Mouse (Mus musculus) heart, embryonic 15.5 days (tissue): ENCODE measurements around the gene Fcrl6. TPM values are rescaled to one million over a fixed set of nuclear protein-coding genes. Genes with fewer than 3 reads are reported as not detected.

Experiments used
- ATAC-seq: fragments of 200-750 bp; cut with Nextera tagmentation; replicated peaks from 2 replicates; pipeline ENCODE4 v1.8.0; 2017; ENCODE audit warnings: low read depth, moderate TSS enrichment; ENCODE audit not compliant: insufficient number of reproducible peaks, insufficient read depth, low FRiP score
- H3K27ac ChIP-seq: fragments of 300-500 bp; sonication (generic); 2 replicates; pipeline ENCODE4 v1.5.1; 2015; ENCODE audit warnings: mild to moderate bottlenecking, inconsistent platforms
- H3K27me3 ChIP-seq: fragments of 300-500 bp; sonication (generic); 2 replicates; pipeline ENCODE4 v1.6.1; 2015; ENCODE audit warnings: inconsistent platforms
- H3K36me3 ChIP-seq: fragments of 300-500 bp; sonication (generic); 2 replicates; pipeline ENCODE4 v1.6.1; 2015; ENCODE audit warnings: mild to moderate bottlenecking, inconsistent platforms
- H3K4me1 ChIP-seq: fragments of 300-500 bp; sonication (generic); replicated peaks from 2 replicates; pipeline ENCODE4 v1.6.1; 2015; ENCODE audit warnings: inconsistent platforms
- H3K4me2 ChIP-seq: fragments of 300-500 bp; sonication (generic); 2 replicates; pipeline ENCODE4 v1.6.1; 2015; ENCODE audit warnings: inconsistent platforms, mild to moderate bottlenecking, moderate library complexity
- H3K4me3 ChIP-seq: fragments of 300-500 bp; sonication (generic); 2 replicates; pipeline ENCODE4 v1.5.1; 2015; ENCODE audit warnings: mild to moderate bottlenecking, inconsistent platforms
- H3K9ac ChIP-seq: fragments of 300-500 bp; sonication (generic); 2 replicates; pipeline ENCODE4 v1.6.1; 2015; ENCODE audit warnings: mild to moderate bottlenecking, inconsistent platforms
- H3K9me3 ChIP-seq: fragments of 300-500 bp; sonication (generic); replicated peaks from 2 replicates; pipeline ENCODE4 v1.6.1; 2016; ENCODE audit warnings: inconsistent platforms
- WGBS: fragments of 180-500 bp; shearing (Covaris S2); methylation state at CpG from one replicate; pipeline ENCODE4 v1.1.7; 2015; ENCODE audit warnings: mixed read lengths; 5-methylcytosine and 5-hydroxymethylcytosine counted together
- polyA plus RNA-seq: library from polyadenylated mRNA; unstranded; fragments of >200 nt; fragmentation: Nextera tagmentation; extraction: Ambion mirVana; gene quantifications from 2 replicates; pipeline ENCODE4 v1.2.1, GENCODE M21; 2015

Fcrl6 gene
- polyA plus RNA-seq, 1 experiment from 2014 or later: not detected

DNA sequence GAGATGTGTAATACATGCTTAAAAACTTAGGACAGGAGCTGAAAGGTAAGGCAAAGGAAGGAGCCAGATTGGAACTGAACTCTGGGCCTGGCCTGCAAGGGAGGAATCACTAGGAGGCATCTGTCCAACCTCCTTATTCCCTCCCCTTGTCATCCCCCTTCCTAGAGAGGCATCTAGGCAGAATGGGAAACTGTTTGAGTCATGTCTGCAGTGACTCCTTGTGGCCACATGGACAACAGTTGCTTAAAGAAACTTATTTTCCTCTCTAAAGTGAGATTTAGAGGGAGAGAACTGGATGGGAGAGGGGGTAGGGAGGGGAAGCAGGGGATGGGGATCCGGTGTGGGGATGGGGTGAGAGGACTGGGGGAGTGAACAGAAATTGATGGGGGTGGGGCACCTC is 10.4 kb upstream of the Fcrl6 start:
- Histone ChIP-seq H3K4me3 (no peak overlapping the region), H3K36me3 (no peaks in the 10 kb centered on the region), H3K9me3 (no peaks in the 10 kb centered on the region), H3K27me3 (0 out of 2 replicates have a peak, but pooled peaks cover 3% of the 10 kb centered on the region), H3K4me1 (peaks cover 5% of the 10 kb centered on the region; the same call in 1 of the 2 replicates), H3K4me2 (no peak overlapping the region), H3K27ac (no peak overlapping the region), H3K9ac (no peak overlapping the region)
- ATAC-seq: no peak
- WGBS: 65% methylated on average over 1 of the region's 1 CpGs

DNA sequence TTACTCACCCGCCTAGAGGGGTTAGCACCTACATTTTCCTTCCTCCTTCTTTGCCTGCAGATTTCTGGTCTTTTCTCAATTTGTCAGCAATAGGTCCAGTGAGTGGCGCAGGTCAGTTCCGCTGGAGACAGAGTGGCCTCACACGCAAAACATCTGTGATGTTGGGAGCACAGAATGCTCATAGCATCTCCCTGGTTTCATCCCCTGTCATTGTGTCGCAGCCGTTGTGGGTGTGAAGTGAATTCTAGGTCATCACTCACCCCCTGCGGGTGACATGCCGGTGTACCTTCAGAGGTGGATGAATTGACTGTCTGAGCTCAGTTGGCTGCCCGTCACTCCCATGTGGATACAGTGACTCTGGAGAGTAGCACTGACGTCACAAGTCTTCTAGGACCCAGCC is 9.0 kb upstream of the Fcrl6 start:
- no peak overlapping the region for H3K4me3 ChIP-seq
- H3K4me1 ChIP-seq: no peaks in the 10 kb centered on the region
- no peaks in the 10 kb centered on the region for H3K9me3 ChIP-seq
- no peak for ATAC-seq
- 68% methylated on average over 10 of the region's 10 CpGs for WGBS
- no peak overlapping the region for H3K4me2 ChIP-seq
- no peak overlapping the region for H3K9ac ChIP-seq
- 0 out of 2 replicates have a peak, but pooled peaks cover 3% of the 10 kb centered on the region for H3K27me3 ChIP-seq
- no peak overlapping the region for H3K27ac ChIP-seq
- no peaks in the 10 kb centered on the region for H3K36me3 ChIP-seq

DNA sequence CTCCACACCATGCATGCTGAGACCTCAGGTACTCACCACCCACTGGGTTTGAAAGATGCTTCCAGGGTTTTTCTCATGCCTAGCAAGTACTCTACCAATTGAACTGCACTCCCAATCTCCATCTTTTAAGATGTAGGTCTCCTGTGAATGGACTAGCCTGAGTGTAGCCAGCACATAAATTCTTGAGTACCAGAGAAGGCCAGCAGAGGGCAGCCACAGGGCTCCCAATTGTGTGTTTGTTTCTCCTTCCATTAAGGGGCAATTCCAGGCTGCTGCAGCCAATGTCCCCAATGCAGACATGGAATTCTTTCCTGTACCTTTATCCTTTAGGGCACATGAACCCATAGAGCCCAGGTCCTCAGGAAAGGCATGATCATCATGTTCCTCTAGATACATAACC is 7.9 kb downstream of the Fcrl6 start:
- no peak overlapping the region for H3K4me2 ChIP-seq
- H3K27me3 ChIP-seq: no peaks in the 10 kb centered on the region
- no peak overlapping the region for H3K27ac ChIP-seq
- no peak overlapping the region for H3K9ac ChIP-seq
- H3K9me3 ChIP-seq: no peaks in the 10 kb centered on the region
- ATAC-seq: no peak
- no peaks in the 10 kb centered on the region for H3K36me3 ChIP-seq
- no peak overlapping the region for H3K4me3 ChIP-seq
- H3K4me1 ChIP-seq: no peaks in the 10 kb centered on the region

DNA sequence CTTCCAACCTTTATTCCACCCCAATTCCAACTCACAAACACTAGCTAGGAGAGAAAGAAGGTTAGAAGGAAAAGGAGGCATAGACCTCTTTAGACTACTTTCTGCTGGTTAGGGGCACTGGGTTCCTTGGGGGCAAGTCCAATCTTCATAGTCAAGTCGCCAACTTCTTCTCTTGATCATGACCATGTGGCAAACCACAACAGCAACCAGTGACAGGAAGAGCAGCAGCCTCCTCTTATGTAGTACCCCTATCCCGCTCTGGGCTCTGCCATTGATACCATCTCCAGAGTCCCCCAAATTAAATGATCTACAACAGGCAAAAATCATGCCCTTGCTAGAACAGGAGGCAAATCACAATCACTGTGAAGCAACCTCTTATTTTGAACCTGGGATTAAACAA is 8.4 kb downstream of the Fcrl6 start:
- Histone ChIP-seq H3K9ac (no peak overlapping the region), H3K4me1 (no peaks in the 10 kb centered on the region), H3K4me3 (no peak overlapping the region), H3K27me3 (no peaks in the 10 kb centered on the region), H3K36me3 (no peaks in the 10 kb centered on the region), H3K4me2 (no peak overlapping the region), H3K27ac (no peak overlapping the region), H3K9me3 (no peaks in the 10 kb centered on the region)
- WGBS: 80% methylated on average over 2 of the region's 2 CpGs
- ATAC-seq: no peak

DNA sequence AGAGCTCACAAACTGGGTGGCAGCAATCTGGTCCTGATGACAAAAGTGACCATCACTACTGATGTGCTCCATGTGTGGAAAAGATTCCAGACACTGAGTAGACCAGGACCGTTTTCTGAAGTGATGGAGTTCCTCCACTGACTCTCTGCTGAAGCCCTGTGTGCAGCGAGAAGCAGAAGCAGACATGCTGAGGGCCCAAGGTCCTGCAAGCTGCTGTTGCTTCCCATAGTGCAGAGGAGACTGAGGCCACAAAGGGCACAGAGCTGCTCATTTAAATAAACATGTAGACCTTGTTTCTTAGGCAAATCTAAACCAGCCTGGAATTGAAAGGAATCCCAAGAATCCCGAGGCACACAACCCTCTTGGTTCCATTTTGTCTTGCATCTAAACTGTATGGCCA is 9.0 kb downstream of the Fcrl6 start:
- H3K4me3 ChIP-seq: no peak overlapping the region
- H3K36me3 ChIP-seq: no peaks in the 10 kb centered on the region
- 64% methylated on average over 3 of the region's 3 CpGs for WGBS
- no peaks in the 10 kb centered on the region for H3K9me3 ChIP-seq
- H3K27ac ChIP-seq: no peak overlapping the region
- H3K9ac ChIP-seq: no peak overlapping the region
- H3K4me1 ChIP-seq: no peaks in the 10 kb centered on the region
- no peak for ATAC-seq
- H3K4me2 ChIP-seq: no peak overlapping the region
- no peaks in the 10 kb centered on the region for H3K27me3 ChIP-seq

DNA sequence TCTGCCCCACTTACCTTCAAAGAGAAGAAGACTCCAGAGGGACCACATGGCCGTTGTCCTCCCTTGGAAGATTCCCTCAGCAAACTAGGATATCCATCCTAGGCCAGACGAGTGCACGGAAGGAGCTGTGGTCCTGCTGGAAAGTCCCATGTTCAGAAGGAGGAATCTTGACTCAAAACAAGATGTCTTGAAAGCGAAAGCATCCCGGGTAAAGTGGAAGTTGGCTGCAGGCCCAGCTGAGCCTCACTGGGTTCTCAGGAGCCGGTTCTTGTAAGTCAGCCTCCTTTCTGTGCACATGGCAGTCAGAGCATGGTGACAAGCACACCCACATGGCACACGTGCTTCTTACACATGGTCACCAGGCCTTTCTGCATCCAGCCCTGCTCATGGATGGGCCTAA is 12.0 kb downstream of the Fcrl6 start, which contains the start of gene Slamf8:
Gene Slamf8, minus strand, starts transcription at position 184 of the 400 bp plus-strand sequence.
- H3K36me3 ChIP-seq: no peaks in the 10 kb centered on the region
- H3K4me1 ChIP-seq: peaks cover 3% of the 10 kb centered on the region
- no peak within 1 kb of the TSS for H3K4me3 ChIP-seq
- ATAC-seq: no peak
- no peak within 1 kb of the TSS for H3K4me2 ChIP-seq
- WGBS: 66% methylated on average over 7 of the region's 7 CpGs
- peaks cover 5% of the 10 kb centered on the region; the same call in 1 of the 2 replicates for H3K27me3 ChIP-seq
- H3K9ac ChIP-seq: no peak within 1 kb of the TSS
- H3K27ac ChIP-seq: no peak within 1 kb of the TSS
- no peaks in the 10 kb centered on the region for H3K9me3 ChIP-seq

DNA sequence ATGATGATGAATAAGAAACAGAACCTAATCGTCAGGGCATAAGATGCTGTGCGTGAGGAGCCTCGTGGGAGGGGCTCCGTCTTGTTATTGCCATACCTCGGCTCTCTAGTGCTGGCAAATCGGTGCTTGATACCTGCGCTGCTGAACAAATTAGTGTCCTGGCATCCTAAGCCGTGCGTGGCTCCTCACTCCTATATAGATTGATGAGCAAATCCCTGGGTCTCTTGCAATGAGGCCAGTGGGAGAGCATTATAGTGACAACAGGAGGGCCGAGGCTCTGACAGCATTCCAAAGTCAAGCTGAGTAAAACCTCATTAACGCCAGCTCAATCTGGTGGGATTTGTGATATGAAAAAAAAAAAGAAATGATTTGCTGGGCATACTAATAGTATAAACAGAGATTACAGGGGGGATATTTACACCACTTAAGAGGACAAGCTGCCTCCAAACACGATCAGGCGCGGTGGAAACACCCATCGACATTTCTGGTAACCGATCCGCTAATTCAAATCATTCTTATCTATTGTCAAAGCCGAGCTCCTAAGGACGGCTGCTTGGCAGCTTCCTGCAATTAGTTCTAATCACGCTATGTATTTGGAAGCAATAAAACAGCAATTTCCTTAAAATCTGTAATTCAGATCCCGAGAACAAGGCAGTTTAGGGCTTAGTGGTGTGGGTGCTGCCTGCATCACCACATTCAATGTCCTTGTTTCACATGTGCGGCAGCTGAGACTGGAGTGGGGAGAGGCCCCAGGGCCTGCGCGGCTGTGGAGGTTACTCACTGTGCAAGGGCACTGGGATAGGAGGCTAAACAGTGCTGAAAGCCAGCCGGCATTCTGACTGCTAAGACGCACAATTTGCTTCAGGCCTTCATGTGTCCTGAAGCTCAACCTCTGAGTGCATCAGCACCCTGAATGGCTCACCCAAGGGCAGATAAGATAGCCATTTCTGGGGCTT is 16.5 kb downstream of the Fcrl6 start:
- H3K9ac ChIP-seq: no peak overlapping the region
- peaks cover 20% of the 10 kb centered on the region for H3K27me3 ChIP-seq
- no peak overlapping the region for H3K4me2 ChIP-seq
- H3K4me1 ChIP-seq: peaks cover 3% of the 10 kb centered on the region
- no peaks in the 10 kb centered on the region for H3K36me3 ChIP-seq
- 25% methylated on average over 26 of the region's 26 CpGs for WGBS
- H3K27ac ChIP-seq: no peak overlapping the region
- no peak for ATAC-seq
- H3K9me3 ChIP-seq: no peaks in the 10 kb centered on the region
- H3K4me3 ChIP-seq: no peak overlapping the region

DNA sequence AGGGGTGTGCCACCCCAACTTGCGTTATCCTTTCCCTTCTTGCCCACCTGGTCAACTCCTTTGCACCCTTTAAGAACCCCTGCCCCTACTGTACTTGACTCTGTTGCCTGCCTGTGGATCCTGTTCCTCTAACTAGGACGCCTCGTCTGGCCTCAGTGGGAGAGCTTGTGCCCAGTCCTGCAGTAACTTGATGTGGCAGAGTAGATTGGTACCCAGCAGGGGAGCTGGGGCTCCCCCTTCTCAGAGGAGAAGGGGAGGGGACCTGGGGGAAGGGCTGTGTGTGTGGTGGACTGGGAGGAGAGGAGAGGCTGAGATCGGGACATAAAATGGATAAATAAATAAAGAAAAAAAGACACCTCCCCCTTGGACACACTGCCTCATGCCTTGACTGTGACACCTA is 17.3 kb downstream of the Fcrl6 start:
- no peaks in the 10 kb centered on the region for H3K36me3 ChIP-seq
- 47% methylated on average over 4 of the region's 4 CpGs for WGBS
- no peak overlapping the region for H3K9ac ChIP-seq
- no peak overlapping the region for H3K4me3 ChIP-seq
- no peak for ATAC-seq
- H3K27me3 ChIP-seq: peaks cover 20% of the 10 kb centered on the region
- H3K27ac ChIP-seq: no peak overlapping the region
- H3K4me2 ChIP-seq: no peak overlapping the region
- peaks cover 3% of the 10 kb centered on the region for H3K4me1 ChIP-seq
- no peaks in the 10 kb centered on the region for H3K9me3 ChIP-seq

DNA sequence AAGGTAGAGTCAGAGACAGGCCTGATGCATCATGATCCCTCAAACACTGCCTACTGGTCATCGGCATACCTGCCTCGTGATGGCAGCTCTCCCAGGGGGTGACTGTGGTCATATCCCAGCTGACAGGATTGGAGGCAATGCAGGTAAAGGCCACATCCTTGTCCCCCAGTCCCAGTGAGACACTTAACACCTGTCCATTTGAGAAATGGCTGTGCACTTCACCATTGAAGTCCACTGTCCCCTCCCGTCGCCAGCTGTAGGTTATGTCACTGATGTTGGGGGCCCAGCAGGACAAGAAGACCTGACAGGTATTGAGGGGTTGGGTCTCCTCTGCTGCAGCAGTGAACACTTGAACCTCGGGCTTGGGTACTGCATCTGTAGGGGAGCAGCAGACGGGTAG is 18.1 kb downstream of the Fcrl6 start:
- H3K9ac ChIP-seq: no peak overlapping the region
- 78% methylated on average over 6 of the region's 6 CpGs for WGBS
- no peak for ATAC-seq
- no peak overlapping the region for H3K4me3 ChIP-seq
- H3K36me3 ChIP-seq: no peaks in the 10 kb centered on the region
- peaks cover 3% of the 10 kb centered on the region for H3K4me1 ChIP-seq
- H3K27ac ChIP-seq: no peak overlapping the region
- no peak overlapping the region for H3K4me2 ChIP-seq
- H3K9me3 ChIP-seq: no peaks in the 10 kb centered on the region
- H3K27me3 ChIP-seq: peaks cover 20% of the 10 kb centered on the region

DNA sequence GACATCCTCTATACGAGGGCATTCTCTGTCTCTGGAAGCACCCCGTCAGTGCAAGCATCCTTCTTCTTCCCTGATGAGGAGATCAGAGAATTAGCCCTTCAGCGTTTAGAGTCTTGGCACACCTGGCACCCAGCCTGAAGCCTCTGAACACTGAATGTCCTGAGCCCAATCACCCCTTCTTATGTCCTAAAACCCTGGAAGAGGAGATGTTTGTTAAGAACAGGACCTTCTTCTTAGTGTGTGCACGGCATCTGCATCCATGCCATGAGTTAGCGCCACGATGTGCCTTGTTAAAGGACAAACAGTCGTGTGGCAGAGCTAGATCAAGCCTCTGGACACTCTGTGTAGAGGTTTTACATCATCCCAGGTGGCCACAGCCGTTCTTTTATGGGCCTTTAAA is 19.9 kb downstream of the Fcrl6 start:
- WGBS: 80% methylated on average over 8 of the region's 8 CpGs
- H3K9ac ChIP-seq: no peak overlapping the region
- H3K36me3 ChIP-seq: no peaks in the 10 kb centered on the region
- no peak overlapping the region for H3K4me2 ChIP-seq
- no peak overlapping the region for H3K27ac ChIP-seq
- H3K9me3 ChIP-seq: no peaks in the 10 kb centered on the region
- no peak for ATAC-seq
- peaks cover 3% of the 10 kb centered on the region for H3K4me1 ChIP-seq
- no peak overlapping the region for H3K4me3 ChIP-seq
- peaks cover 15% of the 10 kb centered on the region for H3K27me3 ChIP-seq

DNA sequence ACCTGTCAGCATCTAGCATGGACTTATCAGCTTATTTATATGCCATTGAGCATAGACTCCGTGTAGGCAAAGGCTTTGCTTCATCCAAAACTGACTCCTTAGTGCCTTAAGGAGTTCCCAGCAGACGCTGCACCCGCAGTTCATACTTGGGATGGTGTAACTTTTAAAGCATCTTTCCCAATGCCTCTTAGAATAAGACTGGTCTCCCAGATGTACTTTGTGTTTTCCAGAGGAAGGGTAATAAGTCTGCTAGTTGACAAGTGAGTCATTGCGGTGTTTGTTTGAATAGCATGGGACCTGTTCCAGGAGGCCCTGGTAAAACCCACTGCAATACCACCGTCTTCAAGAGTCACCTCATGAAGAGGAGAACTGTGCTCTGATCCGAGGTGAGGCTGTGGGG is 22.2 kb downstream of the Fcrl6 start:
- no peak overlapping the region for H3K4me2 ChIP-seq
- H3K36me3 ChIP-seq: no peaks in the 10 kb centered on the region
- 69% methylated on average over 6 of the region's 6 CpGs for WGBS
- ATAC-seq: no peak
- no peak overlapping the region for H3K27ac ChIP-seq
- no peaks in the 10 kb centered on the region for H3K9me3 ChIP-seq
- no peak overlapping the region for H3K4me3 ChIP-seq
- no peak overlapping the region for H3K9ac ChIP-seq
- peaks cover 12% of the 10 kb centered on the region for H3K27me3 ChIP-seq
- H3K4me1 ChIP-seq: no peaks in the 10 kb centered on the region

DNA sequence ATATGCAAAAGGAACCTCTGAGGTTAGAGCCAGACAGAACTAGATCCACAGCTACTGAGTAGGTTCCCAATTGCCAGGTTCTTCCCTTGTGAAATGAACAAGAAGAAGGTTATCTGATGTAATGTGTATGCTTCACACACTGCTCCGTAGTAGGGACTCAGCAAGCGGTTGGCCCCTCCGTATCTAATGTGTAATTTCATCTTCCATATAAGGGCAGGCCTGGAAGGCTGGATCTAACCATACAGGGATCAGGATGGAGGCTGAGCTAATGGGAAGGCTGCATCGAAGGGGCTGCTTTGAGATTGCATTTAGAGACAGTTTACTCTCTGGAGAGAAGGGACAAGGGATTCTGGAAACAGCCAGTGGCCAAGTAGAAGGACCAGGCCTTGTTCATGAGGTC is 34.6 kb downstream of the Fcrl6 start:
- no peak overlapping the region for H3K9ac ChIP-seq
- H3K27ac ChIP-seq: no peak overlapping the region
- H3K27me3 ChIP-seq: peaks cover 22% of the 10 kb centered on the region
- H3K4me1 ChIP-seq: peaks cover 5% of the 10 kb centered on the region
- ATAC-seq: no peak
- 33% methylated on average over 4 of the region's 4 CpGs for WGBS
- no peak overlapping the region for H3K4me3 ChIP-seq
- no peaks in the 10 kb centered on the region for H3K9me3 ChIP-seq
- H3K36me3 ChIP-seq: no peaks in the 10 kb centered on the region
- H3K4me2 ChIP-seq: no peak overlapping the region
